Mouse (Mus musculus) granulocyte monocyte progenitor cell, adult 5-6 weeks (primary cell): Measurements from ENCODE around the gene 4930535I16Rik. TPM values are rescaled to one million over a fixed set of nuclear protein-coding genes. Genes with fewer than 3 reads are reported as not detected.

Source experiments
- ATAC-seq: replicated peaks from 2 replicates; pipeline ENCODE4 v1.8.0; 2016; ENCODE audit warnings: mild to moderate bottlenecking, moderate TSS enrichment, inconsistent platforms; ENCODE audit not compliant: poor library complexity, severe bottlenecking
- total RNA-seq, 2 experiments: library from RNA; stranded (forward) in 1 of 2; stranded (reverse) in 1 of 2; fragments of 200-712, 200-1000 nt in 1 of 2; fragments of >200 nt in 1 of 2; fragmentation: Nextera tagmentation in 1 of 2; gene quantifications; 2 replicates each; pipeline ENCODE4 v1.2.3; 2014 to 2017

The 4930535I16Rik gene
- total RNA-seq (2014; fragmentation: Nextera tagmentation) (not detected in 2 replicates), total RNA-seq (2017) (not detected in 2 replicates)

DNA sequence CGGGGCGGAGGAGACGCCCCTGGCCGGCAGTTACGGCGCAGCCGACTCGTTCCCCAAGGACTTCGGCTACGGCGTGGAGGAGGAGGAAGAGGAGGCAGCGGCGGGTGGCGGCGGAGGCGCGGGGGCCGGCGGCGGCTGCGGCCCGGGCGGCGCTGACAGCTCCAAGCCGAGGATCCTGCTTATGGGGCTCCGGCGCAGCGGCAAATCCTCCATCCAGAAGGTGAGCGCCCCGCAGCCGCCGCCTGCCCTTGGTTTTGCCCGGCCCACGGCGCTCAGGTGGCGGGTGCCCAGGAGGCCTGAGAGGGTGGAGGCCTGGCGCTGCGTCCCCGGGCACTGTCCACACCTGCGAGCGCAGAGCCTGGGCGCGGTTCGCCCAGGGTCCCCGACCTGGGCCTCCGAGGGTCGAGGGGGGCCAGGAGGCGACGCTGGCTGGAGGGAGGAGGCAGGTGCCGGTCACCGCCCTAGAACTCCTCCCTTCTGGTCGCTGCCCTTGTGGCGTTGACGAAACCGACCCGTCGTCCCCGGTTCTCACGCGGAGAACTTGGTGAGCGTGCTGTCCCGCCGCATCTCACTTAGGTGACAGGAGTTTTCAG, at the start of gene 4930535I16Rik:
4930535I16Rik (minus strand) TSS at position 475 of the 593 bp plus-strand sequence.
- peak; percentile 33 for ATAC-seq

DNA sequence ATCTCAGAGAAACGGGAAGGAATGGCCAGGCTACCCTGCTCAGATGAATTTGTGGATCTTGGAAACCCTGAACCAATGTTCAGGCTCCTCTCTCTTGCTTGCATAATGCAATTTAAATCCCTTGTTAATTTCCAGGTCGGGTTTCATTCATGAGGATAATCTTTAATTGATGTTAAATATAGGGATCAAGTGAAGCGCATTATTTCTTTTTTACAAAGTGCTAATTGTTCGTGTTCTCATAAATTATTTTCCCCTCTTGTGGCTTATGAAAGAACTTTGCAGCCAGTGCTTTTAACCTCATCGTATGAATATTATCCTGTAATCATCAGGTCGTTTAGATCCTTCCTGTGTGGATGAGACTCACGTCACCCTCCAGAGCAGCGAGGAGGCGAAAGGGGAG, 44.9 kb upstream of the 4930535I16Rik start:
- no peak for ATAC-seq

DNA sequence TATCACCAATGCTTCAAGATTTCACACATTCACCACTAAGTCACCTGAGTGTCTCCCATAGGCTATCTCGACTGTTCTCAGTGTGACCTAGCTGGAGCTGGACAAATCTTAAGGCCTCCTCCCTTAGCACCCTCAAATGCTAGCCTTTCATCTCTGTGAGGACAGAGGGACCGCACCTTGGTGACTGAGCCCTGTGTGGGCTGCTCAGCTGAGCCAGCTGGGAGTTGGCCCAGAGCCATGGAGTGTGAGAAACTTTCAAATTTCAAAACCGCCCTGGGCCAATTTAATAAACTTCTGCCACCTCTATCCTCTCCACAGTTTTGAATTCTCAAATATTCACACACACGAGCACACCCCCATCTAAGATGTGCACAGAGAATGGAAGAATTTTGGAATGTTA, 43.1 kb upstream of the 4930535I16Rik start:
- no peak for ATAC-seq

DNA sequence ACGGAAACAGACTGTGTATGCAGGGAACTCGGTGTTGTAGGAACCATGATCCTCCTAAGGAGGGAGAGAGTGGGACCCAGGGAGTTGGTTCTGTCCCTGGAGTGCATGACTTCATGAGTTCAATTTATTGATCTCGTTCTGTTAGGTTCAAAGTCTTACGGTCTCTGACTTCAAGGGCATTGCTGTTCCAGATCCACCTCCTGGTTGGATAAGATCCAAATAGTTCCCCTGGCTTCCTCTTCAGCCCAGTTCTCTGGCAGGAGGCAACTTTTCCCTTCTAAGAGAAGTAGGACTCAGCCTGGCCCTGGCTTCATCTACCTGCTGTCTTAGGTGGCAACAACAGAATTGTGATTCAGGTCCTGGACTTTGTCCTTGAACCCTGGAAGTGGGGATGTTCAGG, 40.1 kb upstream of the 4930535I16Rik start:
- no peak for ATAC-seq

DNA sequence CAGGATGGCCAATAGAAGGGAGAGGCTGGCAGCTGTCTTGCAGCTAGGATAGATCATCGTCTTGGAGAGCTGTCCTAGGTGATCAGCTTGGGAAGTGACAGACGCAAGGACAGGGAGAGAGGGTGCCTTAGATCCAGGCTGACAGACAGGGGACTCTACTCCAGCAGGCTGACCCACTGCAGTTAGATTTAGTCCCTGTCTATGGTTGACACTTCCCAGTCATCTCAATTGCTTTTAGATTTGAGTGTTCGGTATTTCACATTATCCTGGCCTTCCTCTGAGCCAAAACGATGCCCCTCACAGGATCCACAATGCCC, 39.6 kb upstream of the 4930535I16Rik start:
- no peak for ATAC-seq

DNA sequence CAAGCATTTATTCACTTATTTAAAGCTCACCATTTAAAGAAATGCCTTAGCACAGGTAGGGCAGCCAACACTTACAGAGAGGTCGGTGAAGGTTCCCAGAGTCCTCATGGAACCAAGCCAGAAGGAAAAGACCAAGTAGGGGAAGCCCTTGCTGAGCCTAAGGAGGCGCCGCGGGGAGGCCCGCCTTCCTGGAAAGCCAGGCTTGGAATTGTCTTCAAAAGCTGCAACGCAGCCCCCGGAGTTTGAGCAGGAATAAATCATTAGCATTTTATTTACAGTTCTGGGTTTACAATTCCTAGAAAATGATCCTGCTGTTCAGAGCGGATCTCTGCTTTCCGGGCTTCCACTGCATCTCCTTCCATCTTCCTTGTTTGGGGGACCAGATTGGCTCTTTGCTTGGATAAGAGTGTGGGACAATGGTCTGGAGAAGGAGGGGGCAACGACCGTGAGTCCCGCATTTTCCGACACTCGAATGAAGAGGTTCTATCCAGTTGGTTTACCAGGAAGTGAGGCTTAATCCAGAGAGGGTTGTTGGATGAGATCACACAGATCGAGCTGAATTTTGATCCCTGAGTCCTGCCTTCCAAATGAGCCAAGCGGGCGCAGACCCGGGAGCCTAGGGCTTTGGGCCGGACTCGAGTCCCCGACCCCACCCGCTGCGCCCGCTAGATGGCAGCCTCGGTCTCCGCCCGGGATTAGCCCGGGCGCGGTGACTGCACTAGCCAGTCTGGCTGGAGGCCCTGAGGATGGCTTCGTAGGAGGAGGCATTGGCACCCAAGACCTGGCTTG, 39.1 kb upstream of the 4930535I16Rik start:
- ATAC-seq = peak; percentile 90

DNA sequence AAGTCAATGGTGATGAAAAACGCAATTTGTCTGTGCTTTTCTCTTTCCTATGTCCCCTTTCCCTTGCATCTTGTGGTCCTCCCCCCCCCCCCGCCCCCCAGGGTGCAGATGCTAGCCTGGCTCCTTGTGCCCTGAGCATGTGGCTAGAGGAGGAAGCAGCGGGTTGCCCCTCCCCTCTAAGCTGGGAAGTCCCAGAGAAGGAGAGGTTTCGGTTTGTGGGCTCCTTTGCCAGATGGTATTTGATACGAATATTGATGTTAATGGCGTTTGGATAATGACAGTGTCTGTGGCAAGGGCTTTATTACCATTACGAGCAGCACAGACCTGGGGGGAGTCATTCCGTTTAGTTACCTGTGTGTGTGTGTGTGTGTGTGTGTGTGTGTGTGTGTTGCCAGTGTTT, 34.2 kb upstream of the 4930535I16Rik start:
- ATAC-seq = peak; percentile 84

DNA sequence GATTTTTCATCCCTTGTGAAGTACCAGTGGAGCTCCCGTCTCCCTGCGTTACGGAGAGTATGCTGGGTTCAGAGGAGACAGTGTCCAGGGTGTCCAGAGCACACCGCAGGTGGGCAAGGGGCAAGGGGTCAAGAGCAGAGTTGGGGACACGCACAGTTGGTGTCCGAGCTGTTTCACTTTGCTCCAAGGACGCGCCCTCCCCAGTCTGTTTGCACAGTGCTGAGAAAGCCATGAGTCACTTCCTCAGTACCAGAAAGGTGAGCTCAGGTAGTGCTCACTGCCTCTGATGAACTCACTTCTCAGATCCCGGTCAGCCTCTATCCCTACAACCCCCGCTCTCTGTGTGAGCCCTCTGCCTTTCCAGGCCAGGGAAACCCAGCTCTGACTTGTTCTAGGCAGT, 31.8 kb upstream of the 4930535I16Rik start:
- no peak for ATAC-seq

DNA sequence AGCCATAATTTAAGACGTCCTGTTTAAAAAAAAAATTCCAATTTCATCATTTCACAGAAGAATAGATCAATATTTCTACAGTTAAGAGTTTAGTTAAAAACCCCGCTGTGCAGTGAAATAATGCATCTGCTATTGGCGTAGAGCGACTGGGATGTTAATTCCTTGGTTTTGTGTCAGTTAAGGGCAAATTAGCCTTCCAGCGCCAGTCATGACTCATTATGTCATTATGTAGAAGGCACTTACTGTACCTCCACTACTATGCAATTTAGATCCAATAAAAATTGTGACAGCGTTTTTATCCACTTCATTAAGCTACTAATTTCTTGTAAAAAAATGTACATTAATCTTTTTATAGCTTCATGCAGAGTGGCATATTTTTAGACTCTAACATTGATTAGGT, 31.1 kb upstream of the 4930535I16Rik start:
- ATAC-seq = no peak

DNA sequence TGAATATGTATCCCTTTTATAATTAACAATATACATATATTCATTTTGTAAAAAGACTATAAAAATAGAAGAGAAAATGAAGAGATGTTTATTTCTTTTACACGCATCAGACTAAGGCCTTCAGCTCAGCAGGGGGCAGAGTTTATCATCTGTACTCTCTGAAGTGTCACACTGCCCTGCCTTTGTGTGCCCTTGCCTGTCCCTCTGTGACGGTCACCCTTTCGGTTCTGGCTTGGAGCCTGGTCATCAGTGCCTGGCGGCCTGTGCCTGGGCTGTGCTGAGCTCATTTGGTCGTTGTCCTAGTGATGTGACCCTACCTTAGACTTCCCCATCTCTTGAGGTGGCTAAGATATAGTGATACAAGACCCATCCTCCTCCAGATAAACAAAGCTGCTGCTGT, 29.3 kb upstream of the 4930535I16Rik start:
- no peak for ATAC-seq

DNA sequence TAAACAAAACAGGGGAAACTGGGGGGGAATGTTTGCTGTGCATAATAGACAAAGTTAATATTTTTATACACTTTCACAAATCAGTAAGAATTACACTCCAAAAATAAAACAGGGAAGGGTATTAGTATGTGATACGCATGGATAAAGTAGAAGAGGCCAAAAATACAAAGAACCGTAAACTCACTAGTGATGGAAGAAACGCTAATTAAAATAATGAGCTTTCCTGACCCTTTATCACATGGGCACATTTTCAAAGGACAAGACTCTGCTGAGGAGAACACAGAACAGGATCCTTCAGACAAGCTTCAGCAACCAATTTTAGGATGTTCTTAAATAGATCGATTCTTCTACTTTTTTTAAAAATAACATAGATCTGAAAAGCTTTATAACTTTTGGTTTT, 28.9 kb upstream of the 4930535I16Rik start:
- ATAC-seq = no peak

DNA sequence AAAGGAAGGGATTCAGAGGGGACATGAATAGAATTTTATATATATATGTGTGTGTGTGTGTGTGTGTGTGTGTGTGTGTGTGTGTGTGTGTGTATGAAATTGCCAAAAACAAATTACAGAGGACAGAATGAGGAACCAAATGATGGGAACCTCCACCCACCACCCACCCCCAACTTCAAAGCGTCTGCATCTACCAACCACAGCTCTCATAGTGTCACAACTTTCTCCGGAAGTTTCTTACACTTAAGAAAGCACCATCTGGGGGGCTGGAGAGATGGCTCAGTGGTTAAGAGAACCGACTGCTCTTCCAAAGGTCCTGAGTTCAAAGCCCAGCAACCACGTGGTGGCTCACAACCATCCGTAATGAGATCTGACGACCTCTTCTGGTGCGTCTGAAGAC, 23.1 kb upstream of the 4930535I16Rik start:
- ATAC-seq = peak; percentile 95

DNA sequence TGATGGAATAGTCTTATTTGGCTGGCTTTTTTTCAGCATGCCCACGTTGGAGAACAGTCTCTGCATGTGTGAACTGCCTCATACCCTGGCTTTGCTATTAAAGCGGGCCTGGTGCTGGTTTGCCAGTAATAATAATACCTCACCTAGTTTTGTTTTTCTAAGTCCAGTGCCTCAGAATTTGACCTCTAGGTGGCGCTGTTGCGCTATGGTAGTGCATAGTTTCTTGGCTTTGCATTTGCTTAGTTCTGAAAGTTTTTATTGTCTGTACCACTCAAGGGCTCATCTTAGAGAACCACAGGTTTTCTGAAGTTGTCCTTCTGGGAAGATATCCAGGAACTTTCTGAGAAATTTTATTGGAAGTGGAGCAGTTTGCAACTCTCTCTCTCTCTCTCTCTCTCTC, 22.0 kb upstream of the 4930535I16Rik start:
- ATAC-seq = peak; percentile 58

DNA sequence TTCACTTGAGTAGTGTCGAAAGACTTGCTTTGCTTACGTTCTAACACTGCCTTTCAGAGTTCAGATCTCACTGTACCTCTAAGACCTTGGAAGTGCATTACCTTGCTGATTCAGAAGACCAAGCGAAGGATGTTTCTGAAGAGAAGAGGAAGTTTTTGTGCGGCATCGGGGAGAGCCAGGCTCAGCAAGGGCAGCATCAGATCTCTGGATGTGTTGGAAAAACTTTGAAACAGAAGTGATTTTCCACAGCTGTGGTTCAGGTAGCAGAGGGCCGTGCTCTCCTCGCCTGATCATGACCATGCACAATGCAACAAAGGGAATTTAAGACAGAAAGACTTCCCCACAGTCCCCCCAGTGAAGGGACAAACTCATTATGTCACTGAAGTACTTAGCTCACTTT, 18.2 kb upstream of the 4930535I16Rik start:
- no peak for ATAC-seq

DNA sequence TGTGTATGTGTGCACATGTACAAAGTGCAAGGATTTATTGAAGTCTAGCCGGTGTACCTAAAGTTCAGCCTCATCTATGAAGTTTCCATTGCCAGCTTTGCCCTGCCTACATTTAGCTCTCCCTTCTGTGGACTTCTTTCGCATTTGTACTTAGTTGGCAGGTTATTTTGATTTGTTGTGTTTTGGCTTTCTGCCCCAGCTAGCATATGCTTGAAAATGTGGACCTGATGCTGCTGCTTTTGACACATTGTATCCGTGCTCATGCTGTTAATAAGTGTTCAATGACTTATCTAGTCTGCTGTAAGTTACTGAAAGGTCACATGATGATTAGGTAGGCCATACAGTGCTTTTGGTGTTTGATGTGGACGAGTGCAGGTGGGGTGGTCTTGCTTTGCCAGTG, 16.5 kb upstream of the 4930535I16Rik start:
- ATAC-seq = no peak

DNA sequence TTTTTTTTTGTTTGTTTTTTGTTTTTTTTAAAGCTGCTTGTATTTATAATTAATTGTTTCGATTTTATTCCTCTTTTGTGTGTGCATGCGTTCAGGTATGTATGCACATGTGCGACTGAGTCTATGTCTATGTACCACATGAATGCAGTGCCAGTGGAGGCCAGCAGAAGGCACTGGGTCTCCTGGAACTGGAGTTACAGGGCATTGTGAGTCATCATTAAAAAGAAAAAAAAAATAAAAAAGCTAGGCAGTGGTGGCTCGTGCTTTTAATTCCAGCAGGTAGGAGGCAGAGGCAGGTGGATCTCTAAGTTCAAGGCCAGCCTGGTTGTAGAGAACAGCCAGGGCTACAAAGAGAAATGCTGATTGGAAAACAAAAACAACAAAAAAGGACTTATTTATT, 12.2 kb upstream of the 4930535I16Rik start:
- ATAC-seq = no peak

DNA sequence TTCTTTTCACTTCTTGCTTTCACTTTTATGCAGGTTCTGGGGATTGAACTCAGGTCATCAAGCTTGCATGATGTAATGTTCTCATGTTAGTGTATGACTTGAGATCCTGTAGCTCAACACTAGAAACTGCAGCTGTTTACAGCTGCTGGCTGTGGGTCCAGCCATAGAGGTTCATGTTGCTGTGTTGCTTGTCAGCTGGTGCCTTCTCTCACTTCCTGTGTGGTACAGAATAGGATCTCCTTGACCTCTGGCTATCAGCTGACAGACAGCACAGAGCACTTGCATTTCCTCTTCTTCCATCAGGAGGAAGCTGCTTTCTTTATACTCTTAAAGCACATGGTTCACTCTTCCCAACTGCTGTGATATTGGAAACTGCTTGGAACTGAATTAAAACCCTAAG, 10.1 kb upstream of the 4930535I16Rik start:
- ATAC-seq = peak; percentile 99

DNA sequence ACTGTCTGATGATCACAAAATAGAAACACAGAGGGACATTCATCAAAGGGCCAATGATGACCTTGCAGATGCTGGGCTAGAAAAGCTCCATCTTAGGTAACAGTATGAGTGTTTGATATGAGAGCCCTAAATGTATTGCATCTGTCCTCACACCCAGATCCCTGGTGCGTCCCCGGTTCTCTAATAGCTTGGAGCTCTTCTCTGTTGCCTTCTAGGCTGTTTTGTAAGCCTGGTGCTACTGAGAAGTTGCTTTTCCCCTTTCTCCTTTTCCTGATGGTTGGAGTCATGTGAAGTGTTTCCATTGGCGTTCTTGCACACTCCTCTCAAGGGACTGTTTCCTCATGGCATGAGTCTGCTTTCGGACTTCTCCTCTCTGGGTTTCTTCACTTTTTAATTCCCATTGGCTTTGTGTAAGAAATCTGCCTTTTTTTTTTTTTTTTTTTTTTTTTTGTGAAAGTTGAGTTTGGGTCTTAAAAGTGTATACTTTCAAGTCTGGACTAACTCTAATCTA, 3.3 kb upstream of the 4930535I16Rik start:
- 0 out of 2 replicates have a peak, but pooled peaks have one; percentile 5 for ATAC-seq

DNA sequence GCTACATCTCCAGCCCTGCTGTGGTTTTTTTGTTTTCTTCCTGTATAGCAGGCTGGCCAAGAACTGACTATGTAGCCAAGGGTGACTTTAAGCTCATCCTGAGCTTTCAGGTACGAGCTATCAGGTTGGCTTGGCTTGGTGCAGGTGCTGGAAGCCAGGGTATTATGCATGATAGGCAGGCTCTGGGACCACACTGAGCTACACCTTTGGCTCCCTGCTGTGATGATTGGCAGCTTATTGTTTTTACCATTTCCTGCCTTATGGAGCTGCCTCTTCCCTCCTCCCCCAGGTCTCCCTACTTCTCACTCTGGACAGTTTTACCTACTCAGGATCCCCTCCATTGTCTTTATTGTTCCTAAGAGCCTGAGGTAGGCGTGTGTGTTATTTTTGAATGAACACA, 1.0 kb upstream of the 4930535I16Rik start:
- no peak for ATAC-seq

DNA sequence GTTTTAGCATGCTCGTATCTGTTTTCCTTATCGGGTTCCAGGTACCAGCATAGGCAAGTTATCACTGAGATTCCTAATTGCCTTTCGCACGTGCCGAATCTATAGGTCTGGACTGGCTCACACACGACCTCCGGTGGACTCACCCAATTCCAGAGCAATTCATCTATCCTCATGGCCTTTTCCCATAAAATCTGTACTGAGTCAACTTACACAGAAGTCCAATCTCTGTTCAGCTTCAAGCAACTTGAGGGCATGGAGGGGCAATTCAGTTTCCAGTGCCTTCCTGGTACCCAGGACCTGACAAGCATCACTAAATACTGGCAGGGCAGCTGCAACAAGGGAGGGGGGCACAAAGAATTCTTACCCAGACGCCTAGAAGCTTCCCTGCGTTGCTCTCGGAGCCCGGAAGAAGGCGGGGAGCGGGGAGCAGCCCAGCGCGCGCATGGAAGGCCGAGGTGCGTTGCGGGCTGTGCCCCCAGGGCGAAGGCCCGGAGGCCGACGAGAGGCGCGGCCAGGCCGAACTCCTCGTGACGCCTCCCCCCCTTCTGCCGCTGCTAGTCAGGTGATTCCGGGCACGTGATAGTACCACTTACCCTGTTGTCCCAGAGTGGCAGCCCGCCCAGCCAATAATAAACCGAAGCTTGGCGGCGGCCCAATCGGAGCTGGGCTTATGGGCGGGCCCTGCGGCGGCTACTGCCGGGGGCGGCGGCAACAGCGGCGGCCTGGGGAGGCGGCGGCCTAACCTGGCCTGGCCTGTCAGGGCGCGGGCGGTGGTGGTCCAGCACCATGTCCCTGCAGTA, 874 bp downstream of the 4930535I16Rik start, which contains the start of gene Rragc:
Rragc (plus strand) TSS at position 699 of the 800 bp plus-strand sequence.
- ATAC-seq = peak; percentile 92

DNA sequence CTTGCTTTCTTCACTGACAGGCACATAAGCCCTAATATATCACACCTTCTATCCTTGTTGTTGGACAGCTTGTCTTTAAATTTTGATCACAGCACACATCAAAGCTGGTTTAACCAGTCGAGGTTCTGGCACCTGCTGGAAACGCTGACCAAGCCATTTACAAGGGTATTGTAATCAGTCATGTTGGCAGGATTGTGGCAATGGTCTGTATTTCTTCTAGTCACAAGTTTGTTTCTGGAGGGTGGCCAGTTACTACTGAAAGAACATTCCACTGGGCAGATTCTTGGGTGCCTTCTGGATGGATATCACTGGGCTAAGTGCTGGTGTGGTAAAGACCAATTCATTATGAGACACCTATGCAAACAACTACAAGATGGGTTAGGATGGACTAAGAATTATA, 5.4 kb downstream of the 4930535I16Rik start:
- no peak for ATAC-seq
